Mouse (Mus musculus) E14TG2a.4 (cell line): ENCODE results near the gene Rab3d.
A peak's percentile ranks its signal among the peaks of the same experiment; 100 is the strongest.
"Not testable (repeated sequence)": the region's sequence is repeated elsewhere in the genome, so short reads cannot be mapped to it uniquely, and the experiment has no call there.

Experiments
- H3K27me3 ChIP-seq: 2 replicates; pipeline ENCODE4 v1.6.1; 2014; ENCODE audit warnings: low read length, control low read depth; ENCODE audit not compliant: insufficient read depth
- H3K36me3 ChIP-seq: 2 replicates; pipeline ENCODE4 v1.6.1; 2014; ENCODE audit warnings: low read length, control low read depth; ENCODE audit not compliant: insufficient read depth
- H3K4me1 ChIP-seq: replicated peaks from 2 replicates; pipeline ENCODE4 v1.6.1; 2014; ENCODE audit warnings: low read depth, low read length, control low read depth
- H3K4me3 ChIP-seq: replicated peaks from 2 replicates; pipeline ENCODE4 v1.5.1; 2014; ENCODE audit warnings: mild to moderate bottlenecking, low read length
- H3K9me3 ChIP-seq: 2 replicates; pipeline ENCODE4 v1.6.1; 2014; ENCODE audit warnings: low read length, control low read depth
- CTCF ChIP-seq: conservative IDR thresholded peaks from 2 replicates; pipeline ENCODE4 v1.5.1; 2014; ENCODE audit warnings: low read length
- NANOG ChIP-seq: IDR thresholded peaks from 2 replicates; pipeline ENCODE4 v1.6.1; 2014; ENCODE audit warnings: borderline replicate concordance, low read length, mixed read lengths
- POU5F1 ChIP-seq: IDR thresholded peaks from 2 replicates; pipeline ENCODE4 v1.6.1; 2014; ENCODE audit warnings: low read length, borderline replicate concordance

The Rab3d gene

DNA sequence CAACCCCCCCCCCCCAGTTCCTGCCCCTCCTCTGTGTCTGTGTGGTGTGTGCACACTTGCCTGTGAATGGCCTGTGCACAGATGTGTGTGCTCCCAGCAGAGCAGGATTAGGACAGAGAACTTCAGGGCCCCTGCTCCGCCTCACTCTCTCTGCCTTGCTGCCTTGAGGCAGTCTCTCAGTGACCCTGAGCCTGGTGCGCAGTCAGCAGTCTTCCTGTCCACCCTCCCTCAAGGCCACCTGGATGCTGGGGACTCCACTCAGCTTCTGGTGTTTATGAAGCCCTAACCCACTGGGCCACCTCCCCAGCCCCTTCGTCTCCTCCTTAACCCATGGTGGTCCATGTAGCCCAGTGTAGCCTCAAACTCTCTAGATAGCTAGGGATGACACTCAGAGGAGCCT is 50.3 kb downstream of the Rab3d start:
- Histone ChIP-seq H3K9me3 (0 out of 2 replicates have a peak, but pooled peaks cover 5% of the 10 kb centered on the region), H3K36me3 (no peaks in the 10 kb centered on the region), H3K27me3 (no peaks in the 10 kb centered on the region; the same call in 1 of the 2 replicates), H3K4me3 (no peak overlapping the region), H3K4me1 (peaks cover 51% of the 10 kb centered on the region)
- TF ChIP-seq POU5F1: no peak
- TF ChIP-seq CTCF: no peak
- no peak for TF ChIP-seq NANOG

DNA sequence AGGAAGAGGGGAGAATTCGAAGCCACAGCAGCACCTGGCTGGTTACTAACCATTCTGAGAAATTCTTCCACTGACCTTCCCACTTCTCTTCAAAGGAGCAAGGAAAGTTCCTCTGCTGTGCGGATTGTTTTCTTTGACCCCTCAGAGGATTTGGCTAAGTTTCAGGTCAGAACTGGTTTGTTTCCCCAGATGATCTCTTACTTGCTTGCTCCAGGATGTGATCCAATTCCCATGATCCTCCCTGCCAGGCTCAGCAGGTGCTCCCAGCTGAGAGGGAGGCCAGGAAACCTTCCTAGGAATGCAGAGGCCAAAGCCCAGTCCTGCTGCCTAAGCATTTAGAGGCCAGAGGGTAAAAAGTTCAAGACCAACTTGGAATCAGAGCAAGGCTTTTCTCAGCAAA is 51.4 kb downstream of the Rab3d start:
- Histone ChIP-seq H3K4me3 (no peak overlapping the region), H3K36me3 (no peaks in the 10 kb centered on the region), H3K4me1 (peaks cover 54% of the 10 kb centered on the region), H3K27me3 (no peaks in the 10 kb centered on the region), H3K9me3 (peaks cover 12% of the 10 kb centered on the region)
- no peak for TF ChIP-seq CTCF
- TF ChIP-seq POU5F1: no peak
- TF ChIP-seq NANOG: no peak

DNA sequence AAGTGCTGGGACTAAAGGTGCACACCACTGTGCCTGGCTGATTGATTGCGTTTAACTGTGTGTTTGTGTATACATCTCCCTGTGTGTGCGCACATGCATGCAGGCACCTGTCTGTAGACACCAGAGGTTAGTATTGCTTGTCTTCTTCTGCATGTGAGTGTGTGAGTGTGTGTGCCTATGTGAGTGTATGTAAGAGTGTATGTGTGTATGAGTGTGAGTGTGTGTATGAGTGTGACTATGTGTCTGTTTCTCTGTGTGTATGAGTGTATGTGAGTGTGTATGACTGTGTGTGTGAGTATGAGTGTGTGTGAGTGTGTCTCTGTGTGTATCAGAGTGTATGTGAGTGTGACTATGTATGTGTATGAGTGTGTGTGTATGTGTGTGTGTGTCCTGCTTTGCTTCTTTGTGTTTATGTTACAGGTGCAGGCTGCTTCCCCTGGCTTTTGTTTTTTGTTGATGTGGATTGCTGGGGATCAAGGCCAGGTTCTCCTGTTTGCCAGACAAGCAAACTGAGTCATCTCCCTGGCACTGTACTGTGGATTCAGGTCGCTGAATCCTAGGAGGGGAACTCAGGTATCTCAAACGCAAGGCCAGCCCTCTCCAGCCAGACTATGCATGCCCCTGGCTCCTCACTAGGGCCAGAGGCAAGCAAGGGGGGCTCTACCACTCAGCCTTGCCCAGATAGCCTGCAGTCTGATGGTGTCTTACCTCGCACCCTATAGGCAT is 52.2 kb downstream of the Rab3d start:
- no peak for TF ChIP-seq POU5F1
- no peak for TF ChIP-seq CTCF
- no peak for TF ChIP-seq NANOG
- Histone ChIP-seq H3K9me3 (peaks cover 19% of the 10 kb centered on the region), H3K4me1 (peaks cover 61% of the 10 kb centered on the region), H3K36me3 (no peaks in the 10 kb centered on the region), H3K27me3 (no peaks in the 10 kb centered on the region), H3K4me3 (no peak overlapping the region)

DNA sequence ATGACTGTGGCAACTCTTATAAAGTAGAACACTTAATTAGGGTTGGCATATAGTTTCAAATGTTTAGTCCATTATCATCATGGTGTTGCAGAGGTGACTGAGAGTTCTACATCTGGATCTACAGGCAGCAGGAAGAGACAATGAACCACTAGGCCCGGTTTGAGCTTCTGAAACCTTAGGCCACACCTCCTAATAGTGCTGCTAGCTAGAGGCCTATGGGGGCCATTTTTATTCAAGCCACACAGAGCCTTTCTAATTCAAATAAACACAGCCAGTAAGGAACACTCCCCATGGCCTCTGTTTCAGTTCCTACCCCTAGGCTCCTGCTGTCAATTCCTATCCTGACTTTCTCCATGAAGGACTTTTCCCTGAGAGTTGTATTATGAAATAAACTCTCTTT is 55.8 kb downstream of the Rab3d start:
- H3K36me3 ChIP-seq: no peaks in the 10 kb centered on the region
- TF ChIP-seq POU5F1: no peak
- TF ChIP-seq NANOG: no peak
- TF ChIP-seq CTCF: no peak
- H3K4me3 ChIP-seq: no peak overlapping the region
- H3K9me3 ChIP-seq: peaks cover 14% of the 10 kb centered on the region
- H3K4me1 ChIP-seq: peaks cover 70% of the 10 kb centered on the region
- no peaks in the 10 kb centered on the region for H3K27me3 ChIP-seq

DNA sequence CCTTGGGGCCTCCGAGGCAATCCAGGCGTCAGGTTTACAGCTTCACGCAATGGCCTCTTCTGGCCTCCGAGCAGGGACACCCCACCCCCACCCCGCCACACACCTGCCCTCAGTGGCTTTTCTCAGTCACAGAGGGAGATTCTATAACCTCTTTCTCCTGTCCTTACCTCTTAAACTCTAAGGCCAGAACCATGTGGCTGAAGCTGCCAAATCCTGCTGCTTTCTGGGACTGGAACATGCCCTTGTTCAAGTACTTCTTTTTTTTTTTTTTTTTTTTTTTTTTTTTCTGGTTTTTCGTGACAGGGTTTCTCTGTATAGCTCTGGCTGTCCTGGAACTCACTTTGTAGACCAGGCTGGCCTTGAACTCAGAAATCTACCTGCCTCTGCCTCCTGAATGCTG is 57.6 kb downstream of the Rab3d start:
- not testable (repeated sequence) for H3K27me3 ChIP-seq, H3K36me3 ChIP-seq
- H3K9me3 ChIP-seq: peaks cover 14% of the 10 kb centered on the region
- peak overlapping the region; percentile 54 for H3K4me3 ChIP-seq
- peaks cover 58% of the 10 kb centered on the region for H3K4me1 ChIP-seq

DNA sequence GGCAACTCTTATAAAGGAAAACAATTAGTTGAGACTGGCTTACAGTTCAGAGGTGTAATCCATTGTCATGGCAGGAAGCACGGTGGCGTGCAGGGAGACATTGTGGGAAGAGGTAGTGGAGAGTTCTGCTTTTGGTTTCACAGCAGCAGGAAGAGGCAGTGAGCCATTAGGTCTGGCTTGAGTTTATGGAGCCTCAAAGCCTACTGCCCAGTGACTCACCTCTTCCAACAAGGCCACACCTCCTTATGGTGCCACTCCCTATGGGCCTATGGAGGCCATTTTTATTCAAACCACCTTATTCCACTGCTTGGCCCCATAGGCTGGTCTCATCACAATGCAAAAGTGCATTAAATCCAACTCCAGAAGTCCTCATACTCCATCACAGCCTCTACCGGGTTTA is 58.4 kb downstream of the Rab3d start:
- peaks cover 14% of the 10 kb centered on the region for H3K9me3 ChIP-seq
- TF ChIP-seq NANOG (no peak), CTCF (no peak), POU5F1 (no peak)
- no peaks in the 10 kb centered on the region for H3K27me3 ChIP-seq
- peak overlapping the region; percentile 54; the same call in 1 of the 2 replicates for H3K4me3 ChIP-seq
- H3K4me1 ChIP-seq: peaks cover 59% of the 10 kb centered on the region
- no peaks in the 10 kb centered on the region for H3K36me3 ChIP-seq

DNA sequence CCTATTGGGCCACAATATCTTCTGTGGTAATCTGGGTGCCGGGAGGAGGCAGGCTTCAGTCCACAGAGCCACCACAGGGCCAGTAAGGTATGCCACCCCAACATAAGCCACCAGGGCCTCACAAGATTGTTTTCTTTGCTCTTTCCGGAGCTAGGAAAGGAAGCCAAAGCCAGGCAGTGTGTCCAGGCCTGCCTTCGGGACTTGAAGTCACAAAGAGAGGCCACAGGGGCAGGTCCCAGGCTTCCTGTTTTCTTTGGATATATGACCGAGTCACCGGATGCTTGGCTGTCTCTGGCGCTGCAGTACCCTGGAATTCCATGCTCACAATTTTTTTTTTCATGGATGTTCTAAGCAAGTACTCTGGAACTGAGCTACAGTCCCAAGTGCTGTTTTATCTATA is 59.9 kb downstream of the Rab3d start:
- H3K27me3 ChIP-seq: no peaks in the 10 kb centered on the region
- peaks cover 14% of the 10 kb centered on the region for H3K9me3 ChIP-seq
- TF ChIP-seq POU5F1 (no peak), CTCF (no peak), NANOG (no peak)
- no peaks in the 10 kb centered on the region for H3K36me3 ChIP-seq
- H3K4me3 ChIP-seq: no peak overlapping the region
- peaks cover 60% of the 10 kb centered on the region for H3K4me1 ChIP-seq

DNA sequence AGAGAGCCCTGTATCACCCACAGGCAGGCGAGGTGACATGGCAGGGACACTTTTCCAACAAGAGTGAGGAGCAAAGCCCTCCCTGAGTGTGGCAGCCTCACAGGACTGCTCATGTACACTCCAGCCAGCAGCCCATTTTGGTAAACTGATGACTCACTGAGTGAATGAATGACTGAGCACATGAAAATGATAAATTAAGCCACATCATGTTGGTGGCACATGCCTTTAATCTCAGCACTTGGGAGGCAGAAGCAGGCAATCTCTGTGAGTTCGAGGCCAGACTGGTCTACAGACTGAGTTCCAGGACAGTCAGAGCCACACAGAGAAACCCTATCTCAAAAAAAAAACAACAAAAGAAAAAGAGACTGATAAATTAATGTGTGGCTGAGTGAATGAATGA is 60.5 kb downstream of the Rab3d start:
- Histone ChIP-seq H3K4me1 (peaks cover 57% of the 10 kb centered on the region), H3K27me3 (no peaks in the 10 kb centered on the region), H3K36me3 (no peaks in the 10 kb centered on the region), H3K4me3 (no peak overlapping the region), H3K9me3 (peaks cover 14% of the 10 kb centered on the region)
- TF ChIP-seq NANOG: no peak
